Mouse (Mus musculus) heart, embryonic 16.5 days (tissue): ENCODE data around the gene Ranbp17. TPM values are rescaled to one million over a fixed set of nuclear protein-coding genes. Genes with fewer than 3 reads are reported as not detected.
A peak's percentile ranks its signal among the peaks of the same experiment; 100 is the strongest.

Experiments
- ATAC-seq: fragments of 200-750 bp; cut with Nextera tagmentation; replicated peaks from 2 replicates; pipeline ENCODE4 v1.8.0; 2017; ENCODE audit warnings: moderate number of reproducible peaks; ENCODE audit not compliant: insufficient read depth, low FRiP score; ENCODE audit errors: extremely low read depth
- H3K27ac ChIP-seq: fragments of 300-500 bp; sonication (generic); 2 replicates; pipeline ENCODE4 v1.5.1; 2014; ENCODE audit warnings: mild to moderate bottlenecking, low read length, control low read depth, moderate library complexity
- H3K27me3 ChIP-seq: fragments of 300-500 bp; sonication (generic); 2 replicates; pipeline ENCODE4 v1.6.1; 2014; ENCODE audit warnings: low read length, mixed read lengths; ENCODE audit not compliant: control insufficient read depth, insufficient read depth
- H3K36me3 ChIP-seq: fragments of 300-500 bp; sonication (generic); 2 replicates; pipeline ENCODE4 v1.6.1; 2014; ENCODE audit not compliant: control insufficient read depth, insufficient read depth
- H3K4me1 ChIP-seq: fragments of 300-500 bp; sonication (generic); 2 replicates; pipeline ENCODE4 v1.6.1; 2014; ENCODE audit warnings: low read length, mixed read lengths; ENCODE audit not compliant: control insufficient read depth, insufficient read depth
- H3K4me2 ChIP-seq: fragments of 300-500 bp; sonication (generic); 2 replicates; pipeline ENCODE4 v1.6.1; 2014; ENCODE audit warnings: low read depth, mild to moderate bottlenecking, control low read depth, low read length
- H3K4me3 ChIP-seq: fragments of 300-500 bp; sonication (generic); 2 replicates; pipeline ENCODE4 v1.5.1; 2014; ENCODE audit warnings: mild to moderate bottlenecking, control low read depth, low read length
- H3K9ac ChIP-seq: fragments of 300-500 bp; sonication (generic); 2 replicates; pipeline ENCODE4 v1.6.1; 2014; ENCODE audit warnings: low read length, control low read depth
- H3K9me3 ChIP-seq: fragments of 300-500 bp; sonication (generic); replicated peaks from 2 replicates; pipeline ENCODE4 v1.6.1; 2016; ENCODE audit warnings: low read length; ENCODE audit not compliant: control insufficient read depth
- WGBS: fragments of 180-500 bp; shearing (Covaris S2); extraction: QIAGEN DNeasy Blood & Tissue Kit; methylation state at CpG from one replicate; pipeline ENCODE4 v1.1.7; 2014; 5-methylcytosine and 5-hydroxymethylcytosine counted together
- polyA plus RNA-seq: library from polyadenylated mRNA; unstranded; fragments of >200 nt; fragmentation: Nextera tagmentation; extraction: Ambion mirVana; gene quantifications from 2 replicates; pipeline ENCODE4 v1.2.1, GENCODE M21; 2015

The Ranbp17 gene
- polyA plus RNA-seq, 1 experiment from 2014 or later, result 3.1 TPM

DNA sequence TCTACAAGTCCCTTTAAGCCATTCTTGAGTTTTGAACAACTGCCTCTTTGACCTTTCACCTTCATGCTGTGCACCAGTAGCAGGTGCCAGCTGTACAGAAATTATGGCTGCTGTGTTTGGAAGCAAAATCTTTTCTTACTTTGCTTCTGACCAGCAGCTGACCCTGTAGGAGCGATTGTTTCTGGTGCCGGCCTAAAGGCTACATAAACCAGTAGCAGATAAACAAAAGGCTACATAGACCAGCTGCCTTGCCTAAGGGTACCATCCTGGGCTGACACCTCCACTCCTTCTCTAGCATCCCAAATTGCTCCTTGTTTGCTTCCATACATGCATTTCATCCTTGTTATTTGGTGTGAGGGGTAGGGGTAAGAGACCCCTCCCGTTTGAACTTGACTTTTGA, 279.4 kb downstream of the Ranbp17 start:
- WGBS, result 75% methylated on average over 3 of the region's 3 CpGs
- Histone ChIP-seq H3K27ac (no peak overlapping the region), H3K4me1 (no peaks in the 10 kb centered on the region), H3K4me2 (no peak overlapping the region), H3K4me3 (no peak overlapping the region), H3K9me3 (no peaks in the 10 kb centered on the region), H3K27me3 (no peaks in the 10 kb centered on the region), H3K36me3 (no peaks in the 10 kb centered on the region), H3K9ac (no peak overlapping the region)
- ATAC-seq, result no peak

DNA sequence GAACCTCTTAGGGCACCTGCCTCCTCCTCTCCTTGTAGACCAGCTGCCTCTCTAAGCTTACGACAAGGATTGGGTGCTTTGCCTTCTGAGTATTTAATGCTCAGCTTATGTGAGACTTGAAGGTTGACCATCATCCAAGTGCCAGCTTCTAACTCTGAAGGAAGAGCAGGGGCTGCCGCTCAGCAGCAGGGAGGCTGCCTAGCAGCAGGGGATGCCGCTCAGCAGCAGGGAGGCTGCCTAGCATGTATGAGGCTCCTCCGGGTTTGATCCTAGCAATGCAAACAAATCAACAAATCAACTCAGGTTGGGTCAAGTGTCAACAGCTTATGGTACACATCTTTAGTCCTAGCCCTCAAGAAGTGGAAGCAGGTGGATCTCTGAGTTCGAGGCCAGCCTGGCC, 281.5 kb downstream of the Ranbp17 start:
- H3K4me3 ChIP-seq, result no peak overlapping the region

DNA sequence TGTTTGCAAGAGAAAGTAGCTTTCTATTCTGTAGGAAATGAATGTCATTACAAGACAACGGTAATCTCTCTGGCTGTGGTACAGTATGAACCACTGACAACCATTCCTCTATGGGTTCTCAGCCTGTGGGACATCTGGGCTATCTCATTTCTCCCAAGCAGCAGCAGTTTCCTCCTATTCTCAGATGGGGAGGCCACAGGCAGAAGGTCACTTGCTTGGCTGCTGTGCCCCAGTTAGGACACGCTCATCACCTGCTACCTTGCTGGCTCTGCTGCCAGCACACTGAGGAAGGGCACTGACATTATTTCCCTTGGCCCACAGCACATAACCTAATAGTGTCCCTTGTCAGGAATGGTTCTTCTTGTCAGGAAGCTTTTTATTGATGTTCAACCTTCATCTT, 285.4 kb downstream of the Ranbp17 start:
- Histone ChIP-seq H3K4me3 (no peak overlapping the region), H3K27ac (no peak overlapping the region), H3K9ac (no peak overlapping the region), H3K4me1 (no peaks in the 10 kb centered on the region), H3K27me3 (no peaks in the 10 kb centered on the region), H3K9me3 (no peaks in the 10 kb centered on the region), H3K4me2 (no peak overlapping the region), H3K36me3 (no peaks in the 10 kb centered on the region)
- no peak for ATAC-seq
- WGBS, result 81% methylated on average over 2 of the region's 2 CpGs

More for the DNA sequence above, 281.5 kb downstream of the Ranbp17 start:
- H3K27me3 ChIP-seq, result no peaks in the 10 kb centered on the region
- no peak overlapping the region for H3K27ac ChIP-seq
- no peaks in the 10 kb centered on the region for H3K36me3 ChIP-seq
- H3K4me1 ChIP-seq, result no peaks in the 10 kb centered on the region
- no peak for ATAC-seq
- H3K9ac ChIP-seq, result no peak overlapping the region
- no peaks in the 10 kb centered on the region for H3K9me3 ChIP-seq
- 66% methylated on average over 5 of the region's 5 CpGs for WGBS
- no peak overlapping the region for H3K4me2 ChIP-seq

GRCm38 (mm10) chr11:33226516-33226915, 287.0 kb downstream of the Ranbp17 start:
- no peak for ATAC-seq
- no peak overlapping the region for H3K4me2 ChIP-seq
- 79% methylated on average over 8 of the region's 8 CpGs for WGBS

DNA sequence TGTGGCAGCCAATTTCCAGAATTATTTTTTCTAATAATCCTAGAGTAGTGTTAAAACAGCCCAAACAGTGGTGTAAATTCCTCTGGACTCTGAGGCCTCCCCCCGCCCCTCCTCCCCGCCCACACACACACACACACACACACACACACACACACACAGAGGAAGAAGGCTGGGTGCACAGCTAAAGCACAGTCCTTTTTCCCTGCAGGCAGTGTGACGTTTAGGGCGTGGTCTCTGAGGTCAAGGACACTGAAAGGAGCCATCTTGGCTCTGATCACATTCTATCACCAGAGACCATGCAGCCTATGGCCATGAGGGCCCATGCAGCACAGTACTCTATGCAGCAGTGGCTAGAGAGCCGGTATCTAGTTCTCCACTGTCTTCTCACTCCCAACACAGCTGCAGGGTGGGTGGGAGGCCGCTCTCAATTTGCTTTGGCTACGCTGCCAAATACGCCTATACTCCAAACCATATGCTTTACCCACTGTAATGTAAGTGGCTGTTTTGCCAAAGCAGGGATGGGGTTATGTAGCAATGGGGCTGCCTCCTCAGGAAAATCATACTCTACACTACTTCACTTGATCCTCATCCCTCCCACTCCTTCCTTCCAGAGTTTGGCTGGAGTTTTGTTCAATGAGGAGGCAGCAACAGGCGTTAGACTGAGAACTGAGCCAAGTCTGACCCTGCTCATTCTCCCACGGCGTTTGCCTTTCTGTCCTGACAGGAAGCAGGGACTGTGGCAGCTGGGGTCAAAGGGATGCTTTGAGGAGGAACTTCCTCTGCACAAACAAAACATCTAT, 291.8 kb downstream of the Ranbp17 start:
- Histone ChIP-seq H3K27me3 (no peaks in the 10 kb centered on the region), H3K36me3 (no peaks in the 10 kb centered on the region), H3K9me3 (no peaks in the 10 kb centered on the region), H3K4me2 (no peak overlapping the region), H3K27ac (peak overlapping the region; percentile 34; the same call in 1 of the 2 replicates), H3K4me1 (peaks cover 13% of the 10 kb centered on the region), H3K4me3 (no peak overlapping the region), H3K9ac (no peak overlapping the region)
- WGBS, result 61% methylated on average over 11 of the region's 11 CpGs
- ATAC-seq, result no peak; the same call in 1 of the 2 replicates

More at GRCm38 (mm10) chr11:33226516-33226915, 287.0 kb downstream of the Ranbp17 start:
- Histone ChIP-seq H3K4me1 (peaks cover 7% of the 10 kb centered on the region; the same call in 1 of the 2 replicates), H3K27ac (no peak overlapping the region), H3K4me3 (no peak overlapping the region), H3K27me3 (no peaks in the 10 kb centered on the region), H3K36me3 (no peaks in the 10 kb centered on the region), H3K9ac (no peak overlapping the region), H3K9me3 (no peaks in the 10 kb centered on the region)

DNA sequence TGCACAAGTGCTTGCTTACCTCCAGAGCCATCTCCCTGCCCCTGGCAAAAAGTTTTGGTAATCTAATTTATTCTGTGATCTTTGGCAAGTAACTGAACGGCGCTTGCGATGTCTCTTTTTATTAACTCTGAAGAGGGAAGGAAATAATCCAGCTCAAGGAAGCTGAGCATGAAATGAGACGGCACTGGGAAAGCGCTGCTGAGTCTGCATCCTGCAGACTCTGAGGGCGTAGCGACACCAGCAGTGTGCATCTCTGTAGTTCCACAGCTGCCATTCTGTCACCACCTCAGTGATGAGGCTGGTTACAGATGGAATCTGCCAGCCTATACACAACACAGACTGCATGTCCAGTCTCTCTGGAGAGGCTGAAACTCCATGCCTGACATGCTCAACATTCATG, 292.8 kb downstream of the Ranbp17 start:
- H3K9ac ChIP-seq, result no peak overlapping the region
- H3K27ac ChIP-seq, result no peak overlapping the region
- no peak overlapping the region for H3K4me2 ChIP-seq
- H3K9me3 ChIP-seq, result no peaks in the 10 kb centered on the region
- no peak for ATAC-seq
- no peaks in the 10 kb centered on the region for H3K27me3 ChIP-seq
- H3K4me1 ChIP-seq, result peaks cover 13% of the 10 kb centered on the region
- H3K36me3 ChIP-seq, result no peaks in the 10 kb centered on the region
- 70% methylated on average over 7 of the region's 7 CpGs for WGBS
- no peak overlapping the region for H3K4me3 ChIP-seq

DNA sequence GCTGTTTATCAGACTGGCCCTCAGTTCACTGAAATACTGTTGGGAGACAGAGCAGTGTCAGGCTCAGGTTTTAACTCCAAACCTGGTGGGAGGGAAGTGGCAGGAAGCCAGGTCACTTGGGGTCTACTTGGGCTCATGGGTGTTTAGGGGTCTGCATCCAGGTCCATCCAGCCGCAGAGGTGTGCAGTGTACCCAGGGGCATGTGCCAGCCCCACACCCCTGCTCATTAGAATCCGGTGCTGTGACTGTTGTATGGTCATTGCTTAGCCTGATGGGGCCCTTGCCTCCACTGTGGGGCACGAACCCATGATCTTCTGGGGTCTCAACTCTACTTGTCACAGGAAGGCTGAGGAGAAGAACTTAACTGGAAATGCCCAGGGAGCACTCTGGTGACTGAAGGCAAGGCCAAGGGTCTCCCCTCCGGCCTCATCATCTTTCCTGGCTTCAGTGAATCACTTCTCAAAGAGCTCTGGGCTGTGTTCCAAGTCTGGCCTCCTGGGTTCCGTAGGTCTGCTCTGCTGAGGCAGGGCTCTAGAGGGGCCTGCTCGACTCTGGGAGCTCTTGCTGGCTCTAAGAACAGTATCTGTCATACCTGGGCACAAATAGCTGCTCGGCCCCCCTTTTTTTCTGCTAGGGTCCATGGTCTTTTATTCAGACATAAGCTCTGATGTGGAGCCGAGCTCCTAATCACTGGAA, 296.0 kb downstream of the Ranbp17 start:
- Histone ChIP-seq H3K27ac (no peak overlapping the region), H3K36me3 (no peaks in the 10 kb centered on the region), H3K27me3 (no peaks in the 10 kb centered on the region), H3K9me3 (no peaks in the 10 kb centered on the region), H3K4me2 (no peak overlapping the region), H3K4me1 (peaks cover 13% of the 10 kb centered on the region), H3K9ac (no peak overlapping the region), H3K4me3 (no peak overlapping the region)
- peak; percentile 70 for ATAC-seq
- 45% methylated on average over 8 of the region's 8 CpGs for WGBS

DNA sequence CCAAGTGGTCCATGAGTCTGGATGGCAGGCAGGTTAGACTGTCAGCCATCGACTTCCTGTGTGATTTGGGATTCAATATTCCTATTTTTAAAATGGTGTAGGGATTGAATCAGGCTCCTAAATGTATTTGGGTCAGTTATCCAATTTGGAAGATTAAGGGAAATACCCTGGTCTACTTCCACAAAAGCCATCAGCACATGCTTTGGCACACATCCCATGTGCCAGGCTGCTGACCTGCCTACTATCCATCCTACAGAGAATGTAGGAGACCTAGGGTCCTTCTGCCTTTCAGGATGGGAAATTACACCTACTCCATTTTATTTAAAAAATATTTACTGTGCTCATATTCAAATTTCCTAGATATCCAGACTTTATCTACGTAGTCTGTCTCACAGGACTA, 306.1 kb downstream of the Ranbp17 start:
- ATAC-seq, result no peak
- Histone ChIP-seq H3K36me3 (no peaks in the 10 kb centered on the region), H3K27ac (no peak overlapping the region), H3K9me3 (no peaks in the 10 kb centered on the region), H3K4me3 (no peak overlapping the region), H3K27me3 (peaks cover 58% of the 10 kb centered on the region), H3K4me1 (no peaks in the 10 kb centered on the region; the same call in 1 of the 2 replicates), H3K9ac (no peak overlapping the region), H3K4me2 (no peak overlapping the region)
- WGBS, result 79% methylated on average over 2 of the region's 2 CpGs

DNA sequence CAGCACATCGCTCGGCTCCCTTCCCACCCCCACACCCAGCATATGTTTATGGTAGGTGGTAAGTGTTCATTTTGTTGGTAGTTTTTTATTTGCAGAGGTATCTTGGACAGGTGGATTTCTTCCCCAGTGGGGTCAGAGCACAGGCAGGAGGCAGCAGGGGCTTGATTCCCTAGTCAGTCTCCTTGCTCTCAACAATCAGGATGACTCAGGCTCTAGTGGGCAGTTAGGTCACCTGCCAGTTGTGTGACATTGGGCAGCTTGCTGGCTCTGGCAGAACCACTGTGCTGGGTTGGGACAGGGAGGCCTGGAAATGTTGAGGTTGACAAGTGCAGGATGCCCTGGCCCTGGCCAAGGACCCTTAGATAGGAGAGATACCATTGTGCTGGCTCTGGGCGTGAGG, 308.6 kb downstream of the Ranbp17 start:
- H3K27ac ChIP-seq, result no peak overlapping the region
- peaks cover 78% of the 10 kb centered on the region for H3K27me3 ChIP-seq
- H3K9me3 ChIP-seq, result no peaks in the 10 kb centered on the region
- peaks cover 11% of the 10 kb centered on the region for H3K4me1 ChIP-seq
- H3K36me3 ChIP-seq, result no peaks in the 10 kb centered on the region
- H3K4me3 ChIP-seq, result no peak overlapping the region
- no peak for ATAC-seq
- no peak overlapping the region for H3K9ac ChIP-seq
- no peak overlapping the region for H3K4me2 ChIP-seq
- 10% methylated on average over 3 of the region's 3 CpGs for WGBS
